Mouse (Mus musculus) stomach, adult 2 months (tissue): ENCODE results near the gene Rtl8a. TPM values are rescaled to one million over a fixed set of nuclear protein-coding genes. Genes with fewer than 3 reads are reported as not detected.

Experiments
- polyA plus RNA-seq: library from polyadenylated mRNA; depleted of rRNA; stranded (reverse); fragments of >200 nt; gene quantifications from 2 replicates; pipeline ENCODE4 v1.2.3, GENCODE M21; 2012; rRNA removed

The Rtl8a gene
- 70.0 and 71.2 TPM in 2 replicates for polyA plus RNA-seq

GRCm38 (mm10) chrX:53642980-53643961 is at the start of gene Rtl8a:
Rtl8a (minus strand) TSS chrX:53643682.

GRCm38 (mm10) chrX:53670294-53670693 is 26.8 kb upstream of the Rtl8a start, which contains the start of gene Rtl8b:
Rtl8b (minus strand) TSS chrX:53670408.

GRCm38 (mm10) chrX:53608879-53609278 is 34.6 kb downstream of the Rtl8a start, which contains the start of gene Gm14597:
Gm14597 (minus strand) TSS chrX:53608979.

GRCm38 (mm10) chrX:53607242-53608121 is 36.0 kb downstream of the Rtl8a start, which contains the start of gene Rtl8c:
Rtl8c (plus strand) TSS chrX:53608032.

Other genes starting within 250 kb of the Rtl8a start
- not detected in 2 replicates for gene Etd, start 208.8 kb downstream of the Rtl8a start, polyA plus RNA-seq
- gene Rtl8c, start 35.6 kb downstream of the Rtl8a start, polyA plus RNA-seq = 3.9 and 6.5 TPM in 2 replicates
- gene Gm14597, start 34.7 kb downstream of the Rtl8a start, polyA plus RNA-seq = not detected in 2 replicates
- gene Rtl8b, start 26.7 kb upstream of the Rtl8a start, polyA plus RNA-seq = 48.7 and 58.0 TPM in 2 replicates
- not detected in 2 replicates for gene 4930502E18Rik, start 81.1 kb upstream of the Rtl8a start, polyA plus RNA-seq
- gene 1700013H16Rik, start 114.1 kb upstream of the Rtl8a start, polyA plus RNA-seq = not detected in 2 replicates
- gene Zfp36l3, start 132.7 kb upstream of the Rtl8a start, polyA plus RNA-seq = not detected in 2 replicates
- gene Xlr, start 154.0 kb upstream of the Rtl8a start, polyA plus RNA-seq = 0.04 TPM in 1 of 2 replicates, not detected in the other